Mouse (Mus musculus) ES-Bruce4 (cell line): ENCODE measurements around the gene Sema5b.

Experiments
- CTCF ChIP-seq: IDR thresholded peaks from one replicate; pipeline ENCODE4 v1.8.1; 2011; ENCODE audit warnings: low read depth, low read length
- POLR2A ChIP-seq: IDR thresholded peaks from one replicate; pipeline ENCODE4 v1.8.1; 2011; ENCODE audit warnings: low read length; ENCODE audit not compliant: insufficient read depth

- TF ChIP-seq CTCF (no peak), POLR2A (no peak)
Measured at GRCm38 (mm10) chr16:35500342-35500741, 40.6 kb upstream of the Sema5b start.
